Mouse (Mus musculus): ENCODE results near the gene Tnip3. TPM values are rescaled to one million over a fixed set of nuclear protein-coding genes. Genes with fewer than 3 reads are reported as not detected.

The Tnip3 gene
- polyA plus RNA-seq, 1 experiment from 2014 or later, result 0.33 TPM

- Histone ChIP-seq H3K4me1 (no peaks in the 10 kb centered on the region), H3K4me3 (replicated peaks) (no peak overlapping the region), H3K27ac (replicated peaks) (no peak overlapping the region), H3K36me3 (no peaks in the 10 kb centered on the region), H3K9ac (no peak overlapping the region), H3K27me3 (no peaks in the 10 kb centered on the region), H3K9me3 (replicated peaks) (no peaks in the 10 kb centered on the region), H3K4me2 (replicated peaks) (no peak overlapping the region)
- ATAC-seq (ENCODE audit: insufficient number of reproducible peaks, low FRiP score, low TSS enrichment, low read depth), result no peak
- 72% methylated on average over 3 of the region's 3 CpGs for WGBS
Measured at GRCm38 (mm10) chr6:65585333-65586053, 60.4 kb downstream of the Tnip3 start.

DNA sequence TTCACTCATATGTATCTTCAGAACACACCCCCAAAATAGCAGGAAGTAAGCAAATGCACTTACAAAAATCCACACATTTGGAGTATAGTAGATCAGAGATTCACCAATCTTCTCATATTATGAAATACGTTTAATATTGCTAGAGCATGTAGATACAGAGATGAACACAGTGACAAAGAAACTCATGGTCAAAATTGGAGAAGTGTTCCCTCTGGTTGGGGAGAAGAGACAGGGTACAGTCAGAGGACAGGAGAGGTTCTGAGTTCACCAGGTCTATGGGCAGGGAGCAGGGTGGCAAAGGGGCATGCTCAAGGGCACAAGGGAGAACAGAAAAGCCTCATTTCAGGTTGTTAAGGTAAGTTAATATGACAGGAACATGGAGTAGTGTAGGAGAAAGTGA is 63.7 kb downstream of the Tnip3 start:
- Histone ChIP-seq H3K4me1 (no peaks in the 10 kb centered on the region), H3K9me3 (replicated peaks) (no peaks in the 10 kb centered on the region), H3K4me2 (replicated peaks) (no peak overlapping the region), H3K27ac (replicated peaks) (no peak overlapping the region), H3K36me3 (no peaks in the 10 kb centered on the region), H3K4me3 (replicated peaks) (no peak overlapping the region), H3K27me3 (no peaks in the 10 kb centered on the region), H3K9ac (no peak overlapping the region)
- WGBS, result 84% methylated on average over 1 of the region's 1 CpGs
- ATAC-seq (ENCODE audit: insufficient number of reproducible peaks, low FRiP score, low TSS enrichment, low read depth), result no peak

DNA sequence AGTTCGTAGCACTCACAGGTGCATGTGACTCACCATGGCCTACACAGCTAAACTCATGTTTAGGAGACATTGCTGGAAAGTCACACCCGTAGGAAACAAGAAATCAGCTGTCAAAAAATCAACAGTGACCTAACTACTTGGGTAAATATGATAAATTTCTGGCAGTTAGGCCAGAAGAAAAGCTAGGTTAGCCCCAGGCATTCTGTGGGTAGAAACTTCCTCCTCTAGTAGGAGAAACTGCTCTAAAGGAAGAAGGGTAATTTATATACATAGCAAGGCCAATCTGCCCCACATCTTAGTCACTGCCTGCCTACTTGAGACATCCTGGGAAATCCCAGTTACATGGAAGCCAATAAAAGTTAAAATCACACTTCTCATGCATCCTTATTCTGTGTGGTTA is 64.9 kb downstream of the Tnip3 start:
- Histone ChIP-seq H3K27me3 (no peaks in the 10 kb centered on the region), H3K27ac (replicated peaks) (no peak overlapping the region), H3K9ac (no peak overlapping the region), H3K4me3 (replicated peaks) (no peak overlapping the region), H3K36me3 (no peaks in the 10 kb centered on the region), H3K9me3 (replicated peaks) (no peaks in the 10 kb centered on the region), H3K4me2 (replicated peaks) (no peak overlapping the region), H3K4me1 (no peaks in the 10 kb centered on the region)
- no peak for ATAC-seq (ENCODE audit: insufficient number of reproducible peaks, low FRiP score, low TSS enrichment, low read depth)
- WGBS, result 73% methylated on average over 2 of the region's 2 CpGs

- H3K4me3 ChIP-seq (replicated peaks), result no peak overlapping the region
- no peaks in the 10 kb centered on the region for H3K27me3 ChIP-seq
- H3K4me1 ChIP-seq, result no peaks in the 10 kb centered on the region
- H3K4me2 ChIP-seq (replicated peaks), result no peak overlapping the region
- WGBS, result 82% methylated on average over 3 of the region's 3 CpGs
- ATAC-seq (ENCODE audit: insufficient number of reproducible peaks, low FRiP score, low TSS enrichment, low read depth), result no peak
- H3K9me3 ChIP-seq (replicated peaks), result no peaks in the 10 kb centered on the region
- H3K27ac ChIP-seq (replicated peaks), result no peak overlapping the region
- H3K9ac ChIP-seq, result no peak overlapping the region
- no peaks in the 10 kb centered on the region for H3K36me3 ChIP-seq
Measured at GRCm38 (mm10) chr6:65594171-65594570, 69.1 kb downstream of the Tnip3 start.

- Histone ChIP-seq H3K36me3 (no peaks in the 10 kb centered on the region), H3K4me2 (replicated peaks) (no peak overlapping the region), H3K4me1 (no peaks in the 10 kb centered on the region), H3K9me3 (replicated peaks) (no peaks in the 10 kb centered on the region), H3K9ac (no peak overlapping the region), H3K27me3 (no peaks in the 10 kb centered on the region), H3K4me3 (replicated peaks) (no peak overlapping the region), H3K27ac (replicated peaks) (no peak overlapping the region)
- WGBS, result 68% methylated on average over 1 of the region's 1 CpGs
- ATAC-seq (ENCODE audit: insufficient number of reproducible peaks, low FRiP score, low TSS enrichment, low read depth), result no peak
Measured at GRCm38 (mm10) chr6:65595371-65595770, 70.3 kb downstream of the Tnip3 start.

DNA sequence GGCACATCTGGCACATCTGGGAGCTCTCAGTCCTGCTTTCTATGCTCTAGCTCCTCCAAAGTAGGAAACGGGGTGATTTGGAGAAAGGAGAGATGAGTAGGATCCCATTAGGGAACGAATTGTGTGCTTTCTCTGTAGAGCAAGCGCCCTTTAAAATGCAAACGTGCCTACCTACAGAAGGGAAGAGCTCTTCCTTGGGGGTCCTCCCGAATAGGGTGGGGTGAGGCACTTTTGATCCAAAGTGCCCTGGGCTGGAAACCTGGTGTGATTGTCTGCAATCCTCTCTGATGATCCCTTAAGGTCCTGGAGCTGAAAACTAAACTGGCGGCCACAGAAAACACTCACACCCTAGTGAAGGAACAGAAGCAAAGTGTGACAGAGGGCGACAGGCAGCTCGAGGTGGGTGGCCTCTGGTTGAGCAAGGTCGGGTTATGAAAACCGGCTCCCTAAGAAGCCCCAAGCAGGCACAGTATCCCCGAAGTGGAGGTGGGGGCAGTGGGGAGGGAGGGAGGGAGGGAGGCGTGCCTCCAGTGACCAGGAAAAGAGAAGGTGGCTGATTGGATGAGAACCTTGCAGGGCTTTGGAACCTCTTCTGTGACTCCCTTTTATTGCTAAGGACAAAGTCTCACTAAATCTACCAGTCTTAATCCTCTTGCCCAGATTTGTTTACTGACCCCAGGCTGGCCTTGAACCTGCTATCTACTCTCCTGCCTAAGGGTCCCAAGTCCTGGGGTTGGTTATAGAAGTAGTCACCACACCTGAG is 72.1 kb downstream of the Tnip3 start:
- Histone ChIP-seq H3K9ac (no peak overlapping the region), H3K4me3 (replicated peaks) (no peak overlapping the region), H3K27ac (replicated peaks) (no peak overlapping the region), H3K4me1 (no peaks in the 10 kb centered on the region), H3K4me2 (replicated peaks) (no peak overlapping the region), H3K27me3 (no peaks in the 10 kb centered on the region), H3K36me3 (no peaks in the 10 kb centered on the region), H3K9me3 (replicated peaks) (no peaks in the 10 kb centered on the region)
- ATAC-seq (ENCODE audit: insufficient number of reproducible peaks, low FRiP score, low TSS enrichment, low read depth), result no peak
- 20% methylated on average over 12 of the region's 12 CpGs for WGBS

DNA sequence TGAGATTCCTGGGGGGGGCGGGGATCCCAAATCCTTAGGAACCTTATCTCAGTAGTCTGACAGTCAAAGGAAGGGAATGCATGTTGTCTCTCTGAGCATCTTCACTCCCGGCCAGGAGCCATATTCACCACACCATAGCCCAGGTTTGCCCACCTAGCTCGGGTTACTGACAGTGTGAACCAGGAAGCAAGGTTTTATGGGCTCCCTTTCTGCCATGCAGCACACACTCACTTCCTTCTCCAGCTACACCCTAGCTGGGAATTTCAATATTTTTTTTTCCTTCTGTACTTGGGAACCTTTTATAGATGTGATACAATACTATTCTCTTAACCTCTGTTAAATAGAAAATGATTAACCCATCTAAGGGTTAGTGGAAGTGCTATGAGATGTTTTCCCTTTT is 73.4 kb downstream of the Tnip3 start:
- ATAC-seq (ENCODE audit: insufficient number of reproducible peaks, low FRiP score, low TSS enrichment, low read depth), result no peak
- Histone ChIP-seq H3K9me3 (replicated peaks) (no peaks in the 10 kb centered on the region), H3K27ac (replicated peaks) (no peak overlapping the region), H3K9ac (no peak overlapping the region), H3K27me3 (no peaks in the 10 kb centered on the region), H3K4me3 (replicated peaks) (no peak overlapping the region), H3K4me1 (no peaks in the 10 kb centered on the region), H3K36me3 (no peaks in the 10 kb centered on the region), H3K4me2 (replicated peaks) (no peak overlapping the region)
- WGBS, result 74% methylated on average over 3 of the region's 3 CpGs

- Histone ChIP-seq H3K9me3 (replicated peaks) (no peaks in the 10 kb centered on the region), H3K4me3 (replicated peaks) (no peak overlapping the region), H3K9ac (no peak overlapping the region), H3K27ac (replicated peaks) (no peak overlapping the region), H3K36me3 (no peaks in the 10 kb centered on the region), H3K4me2 (replicated peaks) (no peak overlapping the region), H3K4me1 (no peaks in the 10 kb centered on the region), H3K27me3 (no peaks in the 10 kb centered on the region)
- no peak for ATAC-seq (ENCODE audit: insufficient number of reproducible peaks, low FRiP score, low TSS enrichment, low read depth)
- WGBS, result 28% methylated on average over 7 of the region's 7 CpGs
Measured at GRCm38 (mm10) chr6:65599865-65600739, 75.0 kb downstream of the Tnip3 start.

DNA sequence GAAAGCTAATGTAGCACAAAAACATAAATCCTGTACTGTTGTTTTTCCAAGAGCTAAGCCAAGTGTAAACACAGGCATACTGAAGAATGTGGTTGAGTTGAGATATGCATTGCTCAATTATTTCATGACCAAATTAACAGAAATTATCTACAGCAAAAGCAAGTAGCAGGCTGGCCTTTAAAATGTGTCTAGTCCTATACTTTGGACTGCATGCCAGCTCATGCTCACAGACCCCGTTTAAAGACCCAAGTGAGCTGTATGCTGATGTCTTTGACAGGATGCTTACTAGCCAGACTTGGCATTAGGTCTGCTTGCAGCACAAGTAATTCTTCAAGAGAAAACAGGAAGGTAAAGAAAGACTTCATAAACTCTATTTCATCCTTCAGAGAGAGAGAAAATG is 75.8 kb downstream of the Tnip3 start:
- no peak overlapping the region for H3K4me2 ChIP-seq (replicated peaks)
- no peak for ATAC-seq (ENCODE audit: insufficient number of reproducible peaks, low FRiP score, low TSS enrichment, low read depth)
- H3K9ac ChIP-seq, result no peak overlapping the region
- H3K27me3 ChIP-seq, result no peaks in the 10 kb centered on the region
- H3K27ac ChIP-seq (replicated peaks), result no peak overlapping the region
- 44% methylated on average over 1 of the region's 1 CpGs for WGBS
- H3K4me1 ChIP-seq, result no peaks in the 10 kb centered on the region
- no peaks in the 10 kb centered on the region for H3K9me3 ChIP-seq (replicated peaks)
- no peaks in the 10 kb centered on the region for H3K36me3 ChIP-seq
- no peak overlapping the region for H3K4me3 ChIP-seq (replicated peaks)

- WGBS, result 81% methylated on average over 4 of the region's 4 CpGs
- H3K36me3 ChIP-seq, result no peaks in the 10 kb centered on the region
Measured at GRCm38 (mm10) chr6:65605778-65606177, 80.7 kb downstream of the Tnip3 start.

DNA sequence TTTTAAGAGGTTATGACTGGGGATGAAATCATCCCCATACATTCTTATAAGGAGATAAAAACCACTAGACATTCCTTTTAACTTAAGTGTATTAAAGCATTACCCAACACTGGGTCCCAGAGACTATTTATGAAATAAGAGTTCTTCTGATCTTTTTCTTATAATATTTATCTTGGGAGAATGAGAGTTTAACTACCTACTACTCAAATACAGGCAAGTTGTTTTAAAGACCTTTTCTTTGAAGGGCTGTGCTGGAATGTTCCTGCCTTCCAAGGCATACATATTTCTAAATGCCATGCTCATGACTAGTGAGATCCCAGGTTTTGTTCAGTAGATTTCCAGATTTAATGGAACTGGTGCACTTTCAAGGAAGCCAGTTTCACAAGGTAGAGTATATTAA is 81.8 kb downstream of the Tnip3 start:
- Histone ChIP-seq H3K36me3 (no peaks in the 10 kb centered on the region), H3K4me3 (replicated peaks) (no peak overlapping the region), H3K9me3 (replicated peaks) (no peaks in the 10 kb centered on the region), H3K27me3 (no peaks in the 10 kb centered on the region), H3K4me1 (no peaks in the 10 kb centered on the region), H3K27ac (replicated peaks) (no peak overlapping the region), H3K9ac (no peak overlapping the region), H3K4me2 (replicated peaks) (no peak overlapping the region)
- ATAC-seq (ENCODE audit: insufficient number of reproducible peaks, low FRiP score, low TSS enrichment, low read depth), result no peak

More at GRCm38 (mm10) chr6:65605778-65606177, 80.7 kb downstream of the Tnip3 start:
- no peaks in the 10 kb centered on the region for H3K27me3 ChIP-seq
- no peak for ATAC-seq (ENCODE audit: insufficient number of reproducible peaks, low FRiP score, low TSS enrichment, low read depth)
- no peak overlapping the region for H3K27ac ChIP-seq (replicated peaks)
- H3K9me3 ChIP-seq (replicated peaks), result no peaks in the 10 kb centered on the region
- H3K9ac ChIP-seq, result no peak overlapping the region
- no peak overlapping the region for H3K4me2 ChIP-seq (replicated peaks)
- H3K4me1 ChIP-seq, result no peaks in the 10 kb centered on the region
- H3K4me3 ChIP-seq (replicated peaks), result no peak overlapping the region
